Mouse (Mus musculus) spleen, postnatal 14 days (tissue): ENCODE measurements around the gene AI987944.

Experiments used
- DNase-seq, 2 experiments: peaks; one replicate each; pipeline ENCODE4 v3.0.0; 2021 to 2022; ENCODE audit warnings: low spot score in 2 of 2

The AI987944 gene

DNA sequence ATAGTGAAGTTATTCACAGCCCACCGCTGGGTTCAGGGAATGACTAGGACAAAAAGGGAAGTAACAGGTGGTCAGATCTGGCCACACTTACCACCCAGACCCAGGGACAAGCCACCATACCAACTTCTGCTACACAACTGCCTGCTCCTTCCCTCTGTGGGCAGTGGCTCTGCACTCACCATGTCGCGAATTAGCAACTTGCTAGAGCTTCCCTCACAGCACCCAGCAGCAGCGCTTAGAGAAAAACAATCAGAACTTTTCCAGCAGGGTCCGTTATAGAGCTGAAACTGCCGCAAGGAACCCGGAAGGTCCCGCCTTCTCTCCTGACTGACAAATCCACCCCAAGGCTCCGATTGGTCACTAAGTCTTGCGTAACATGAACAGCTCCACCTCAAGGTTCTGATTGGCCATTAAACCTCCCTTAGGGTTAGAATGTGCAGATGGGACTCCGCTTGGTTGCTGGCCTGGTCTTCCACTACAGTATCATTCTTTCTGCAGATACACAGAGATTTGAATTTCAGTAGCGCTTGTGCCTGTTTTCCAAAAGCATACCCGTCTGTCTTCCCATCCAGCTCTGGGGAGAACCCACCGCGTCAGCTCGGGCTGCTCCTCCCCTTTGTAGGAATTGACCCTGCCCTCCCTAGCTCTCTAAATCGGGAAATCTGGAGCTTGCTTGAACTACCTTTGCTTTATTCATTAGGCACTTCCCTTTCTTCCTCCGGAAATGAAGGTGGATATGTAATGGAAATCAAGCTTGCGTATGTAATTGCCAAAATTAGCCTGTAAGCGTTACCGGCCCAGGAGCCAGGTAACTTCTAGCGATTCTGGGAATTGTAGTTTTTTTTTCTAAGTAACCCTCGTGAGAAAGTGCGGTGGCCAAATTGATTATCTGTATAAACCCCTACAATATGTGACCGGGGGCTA is at the start of gene AI987944:
TSS of gene AI987944 (minus strand) at position 332 of the 924 bp plus-strand sequence.
- DNase-seq = peak; percentile 29 to 50

- DNase-seq = no peak
These were observed 951 bp upstream of the AI987944 start for GRCm38 (mm10) chr7:41394130-41394529.
